Mouse (Mus musculus) adrenal gland, postnatal 36 days (tissue): ENCODE data around the gene Cbr3. TPM values are rescaled to one million over a fixed set of nuclear protein-coding genes. Genes with fewer than 3 reads are reported as not detected.
"Not testable (repeated sequence)": the region's sequence is repeated elsewhere in the genome, so short reads cannot be mapped to it uniquely, and the experiment has no call there.

Source experiments
- DNase-seq, 2 experiments: peaks; one replicate each; pipeline ENCODE4 v3.0.0; 2021; ENCODE audit warnings: mixed read lengths in 1 of 2
- long read RNA-seq, 2 experiments: library from polyadenylated mRNA; stranded (forward); transcript quantifications; one replicate each; pipeline ENCODE4 v2.0.0; 2021; ENCODE audit warnings: borderline sequencing depth in 2 of 2
- total RNA-seq, 2 experiments: library from RNA; stranded (reverse); gene quantifications; 2 replicates each; pipeline ENCODE4 v1.2.3; 2021

The Cbr3 gene
- 1 to 10 TPM; 6.3 to 9.5 TPM for total RNA-seq
- long read RNA-seq, experiment 1, transcript Cbr3-201 (3 exons, 1,170 nt): major isoform, 16 of 17 reads
- long read RNA-seq, experiment 1, partial matches to known transcripts: 0 of 17 reads
- long read RNA-seq, experiment 1, other reads (novel, unspliced or antisense): 1 of 17 reads
- long read RNA-seq, experiment 2, transcript Cbr3-201 (3 exons, 1,170 nt): major isoform, 5 of 6 reads
- long read RNA-seq, experiment 2, partial matches to known transcripts: 0 of 6 reads
- long read RNA-seq, experiment 2, other reads (novel, unspliced or antisense): 1 of 6 reads

DNA sequence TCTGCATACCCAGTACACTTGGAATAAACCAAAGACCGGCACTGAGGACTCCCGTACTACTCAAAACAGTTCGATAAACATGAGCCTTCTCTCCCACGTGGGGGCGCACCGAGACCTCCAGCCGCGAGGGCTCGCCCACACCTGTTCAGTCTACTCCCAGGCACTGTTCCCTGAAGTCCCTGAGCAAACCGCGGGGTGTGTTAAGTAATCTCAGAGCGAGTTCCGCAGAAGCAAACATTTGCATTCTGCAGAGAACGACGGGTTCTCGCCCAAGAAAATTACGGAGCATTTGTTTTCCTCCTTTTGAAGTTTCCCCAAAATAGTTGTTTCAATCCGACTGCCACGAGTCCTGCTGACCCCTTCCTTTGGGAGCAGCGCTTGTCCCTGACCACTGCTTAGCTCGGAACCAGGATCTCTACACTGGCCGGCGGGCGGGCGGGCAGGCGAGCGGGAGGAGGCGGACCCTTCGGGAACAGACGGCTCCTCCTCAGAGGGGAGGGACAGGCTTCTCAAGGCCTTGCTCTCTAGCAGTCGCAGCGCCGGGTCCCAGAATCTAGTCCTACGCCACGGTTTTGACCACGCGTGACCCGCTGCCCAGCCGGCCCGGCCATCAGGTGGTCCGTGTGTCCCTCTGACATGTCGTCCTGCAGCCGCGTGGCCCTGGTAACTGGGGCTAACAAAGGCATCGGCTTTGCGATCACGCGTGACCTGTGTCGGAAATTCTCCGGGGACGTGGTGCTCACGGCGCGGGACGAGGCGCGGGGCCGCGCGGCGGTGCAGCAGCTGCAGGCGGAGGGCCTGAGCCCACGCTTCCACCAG is at the start of gene Cbr3:
Gene Cbr3, plus strand, starts transcription at position 527 of the 819 bp plus-strand sequence.
- DNase-seq: peak; percentile 88 to 89

DNA sequence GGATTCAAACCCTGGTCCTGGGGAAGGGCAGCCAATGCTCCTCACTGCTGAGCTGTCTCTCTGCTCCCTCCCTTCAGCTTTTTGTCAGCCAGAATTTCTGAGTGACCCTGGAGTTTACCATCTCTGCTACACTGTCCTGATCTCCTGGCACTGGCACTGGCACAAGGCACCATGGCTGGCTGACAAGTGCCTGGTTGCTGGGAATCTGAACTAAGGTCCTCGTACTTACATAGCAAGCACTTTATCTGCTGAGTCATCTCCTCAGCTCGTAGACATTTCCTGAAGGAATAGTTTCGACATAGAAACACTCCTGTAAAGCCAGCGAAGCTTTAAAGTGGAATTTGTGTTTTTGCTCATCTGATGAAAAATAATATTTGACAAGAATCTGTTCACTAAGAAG is 39.0 kb upstream of the Cbr3 start:
- peak; percentile 6 for DNase-seq

DNA sequence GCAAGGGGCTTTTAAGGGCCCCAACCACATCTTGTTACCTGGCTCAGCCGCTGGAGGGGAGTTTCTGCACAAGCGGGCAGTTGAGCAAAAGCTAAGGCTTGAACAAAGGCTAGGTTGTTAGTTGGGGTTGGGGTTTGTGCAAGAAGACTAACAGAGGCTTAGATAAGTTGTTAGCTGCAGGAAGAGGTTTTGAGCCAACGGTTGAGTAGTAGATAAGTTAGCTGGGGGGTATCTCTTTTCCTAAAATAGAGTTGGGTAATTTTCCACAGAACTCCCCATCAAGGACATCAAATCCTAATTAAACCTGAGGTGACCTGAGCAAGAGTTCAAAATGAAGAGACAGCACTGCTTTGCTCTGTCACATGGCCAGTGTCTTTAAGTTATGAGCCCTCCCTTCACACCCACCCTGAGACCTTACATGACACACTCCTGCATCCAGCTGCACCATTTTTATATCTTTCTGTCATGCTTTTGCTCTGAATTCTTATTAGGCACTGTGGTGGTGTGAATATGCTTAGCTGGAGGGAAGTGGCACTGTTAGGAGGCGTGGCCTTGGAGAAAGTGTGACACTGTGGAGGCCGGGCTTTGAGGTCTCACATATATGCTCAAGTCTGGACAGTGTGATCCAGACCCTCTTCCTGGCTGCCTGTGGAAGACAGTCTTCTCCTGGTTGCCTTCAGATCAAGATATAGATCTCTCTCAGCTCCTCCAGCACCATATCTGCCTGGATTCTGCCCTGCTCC is 34.4 kb upstream of the Cbr3 start:
- DNase-seq: no peak

DNA sequence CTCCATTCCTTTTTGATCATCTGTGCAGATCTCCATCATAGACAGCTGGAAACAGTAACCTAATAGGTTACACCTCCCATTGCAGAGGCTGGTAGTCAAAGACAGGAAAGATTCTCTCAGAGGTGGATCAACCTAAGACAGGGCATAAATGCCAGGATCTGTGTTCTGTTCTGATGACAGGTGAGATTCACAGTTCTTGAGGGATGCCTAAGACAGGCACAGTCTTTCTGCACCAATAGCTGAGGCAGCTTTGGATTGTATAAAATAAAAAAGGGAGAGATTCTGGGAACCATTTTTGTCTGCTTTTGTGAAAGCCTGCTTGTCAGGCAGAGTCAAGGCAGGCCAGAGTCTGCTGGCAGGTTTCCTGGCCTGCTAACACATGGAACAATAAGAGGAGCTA is 15.0 kb upstream of the Cbr3 start:
- DNase-seq: no peak

DNA sequence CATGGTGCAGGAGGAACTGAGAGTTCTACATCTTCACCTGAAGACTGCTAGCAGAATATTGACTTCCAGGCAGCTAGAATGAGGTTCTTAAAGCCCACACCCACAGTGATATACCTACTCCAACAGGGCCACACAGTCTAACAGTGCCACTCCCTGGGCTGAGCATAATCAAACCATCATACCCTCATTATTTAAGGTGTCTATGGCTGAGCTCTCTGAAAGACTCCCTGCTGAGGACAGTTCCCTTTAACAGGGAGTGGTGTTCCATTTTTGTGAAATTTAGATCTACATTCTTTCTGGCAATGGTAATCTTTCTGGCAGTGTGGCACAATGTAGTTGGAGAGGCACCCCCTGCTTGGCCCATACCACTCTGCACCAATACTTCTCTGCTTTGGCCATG is 13.5 kb upstream of the Cbr3 start:
- no peak for DNase-seq

DNA sequence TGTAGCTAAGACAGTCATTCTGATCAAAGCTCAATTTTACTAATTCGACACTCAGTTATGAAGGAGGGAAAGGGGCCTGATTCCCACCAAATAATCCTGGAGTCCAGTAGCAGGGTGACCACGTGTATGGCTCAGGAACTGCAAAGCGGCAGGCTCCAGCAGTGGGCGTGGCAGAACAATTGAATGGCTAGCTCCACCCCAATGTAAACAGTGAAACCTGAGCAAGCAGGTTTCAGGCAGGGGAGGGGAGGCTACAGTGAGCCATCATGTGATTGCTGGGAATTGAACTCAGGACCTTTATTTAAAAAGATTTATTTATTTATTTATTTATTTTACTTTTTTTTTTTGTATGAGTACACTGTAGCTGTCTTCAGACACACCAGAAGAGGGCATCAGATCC is 12.5 kb upstream of the Cbr3 start:
- DNase-seq: not testable (repeated sequence)

DNA sequence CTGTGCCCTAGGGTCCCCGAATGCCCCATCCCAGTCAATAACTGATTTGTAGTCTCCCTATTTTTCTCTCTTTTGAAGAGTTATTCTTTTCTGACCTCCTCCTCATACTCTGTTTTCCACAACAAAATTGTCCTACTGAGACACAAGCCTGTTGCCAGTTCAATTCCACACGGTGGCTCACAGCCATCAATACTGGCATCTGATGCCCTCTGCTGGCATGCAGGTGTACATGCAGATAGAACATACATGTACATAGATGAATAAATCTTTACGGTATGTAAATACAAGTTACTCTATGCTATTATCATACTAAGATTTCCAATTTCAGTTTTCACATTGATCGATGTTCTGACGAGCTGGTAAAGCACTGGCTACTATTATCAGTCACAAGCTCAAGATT is 12.0 kb upstream of the Cbr3 start:
- DNase-seq: peak; percentile 4 to 12

DNA sequence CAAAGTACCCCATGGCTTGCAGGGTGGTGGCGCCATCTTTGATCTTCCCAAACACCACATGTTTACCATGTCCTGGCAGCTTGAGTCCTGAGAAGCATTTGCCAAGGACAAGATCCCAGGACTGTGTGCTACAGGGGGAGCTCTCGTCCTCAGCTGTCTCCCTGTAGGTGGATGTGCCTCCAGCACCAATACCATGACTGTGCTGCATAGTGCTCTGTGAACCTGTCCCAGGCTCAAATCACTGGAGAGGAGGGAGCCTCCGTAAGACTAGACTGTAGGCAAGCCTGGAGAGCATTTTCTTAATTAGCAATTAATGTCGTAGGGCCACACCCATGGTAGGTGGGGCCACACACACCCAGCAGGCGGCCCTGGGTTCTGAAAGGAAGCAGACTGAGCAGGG is 6.6 kb upstream of the Cbr3 start:
- no peak for DNase-seq

DNA sequence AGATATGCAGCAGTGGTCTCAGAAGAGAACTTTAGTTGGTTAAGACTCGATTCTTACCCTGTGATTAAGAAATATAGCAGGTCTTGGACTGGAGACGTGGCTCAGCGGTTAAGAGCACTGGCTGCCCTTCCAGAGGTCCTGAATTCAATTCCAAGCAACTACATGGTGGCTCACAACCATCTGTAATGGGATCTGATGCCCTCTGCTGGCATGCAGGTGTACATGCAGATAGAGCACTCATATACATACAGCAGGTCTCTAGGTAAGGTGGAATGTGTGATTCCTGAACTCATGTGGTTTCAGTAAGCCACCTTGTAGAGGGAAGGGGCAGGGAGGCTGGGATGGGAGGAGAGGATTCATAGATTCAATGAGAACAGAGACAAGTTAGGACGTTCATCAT is 4.8 kb upstream of the Cbr3 start:
- DNase-seq: no peak

DNA sequence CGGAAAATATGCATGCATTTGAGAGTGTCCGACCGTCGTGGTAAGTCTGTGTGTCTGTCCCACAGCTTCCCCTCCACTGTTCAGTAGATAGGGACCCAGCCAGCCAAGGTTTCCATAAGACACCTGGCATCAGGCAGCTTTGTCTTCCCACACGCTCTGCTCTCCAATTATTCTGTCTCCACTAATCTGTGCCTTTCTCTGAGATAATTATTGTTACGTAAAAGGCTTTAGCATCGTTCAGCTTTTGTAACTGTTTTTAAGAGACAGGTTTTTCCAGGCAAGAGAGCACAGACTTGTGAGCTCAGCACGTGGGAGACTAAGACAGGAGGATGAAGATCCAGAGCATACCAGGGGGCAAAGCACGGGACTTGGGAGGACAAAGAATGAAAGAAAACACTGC is 3.9 kb upstream of the Cbr3 start:
- no peak for DNase-seq

DNA sequence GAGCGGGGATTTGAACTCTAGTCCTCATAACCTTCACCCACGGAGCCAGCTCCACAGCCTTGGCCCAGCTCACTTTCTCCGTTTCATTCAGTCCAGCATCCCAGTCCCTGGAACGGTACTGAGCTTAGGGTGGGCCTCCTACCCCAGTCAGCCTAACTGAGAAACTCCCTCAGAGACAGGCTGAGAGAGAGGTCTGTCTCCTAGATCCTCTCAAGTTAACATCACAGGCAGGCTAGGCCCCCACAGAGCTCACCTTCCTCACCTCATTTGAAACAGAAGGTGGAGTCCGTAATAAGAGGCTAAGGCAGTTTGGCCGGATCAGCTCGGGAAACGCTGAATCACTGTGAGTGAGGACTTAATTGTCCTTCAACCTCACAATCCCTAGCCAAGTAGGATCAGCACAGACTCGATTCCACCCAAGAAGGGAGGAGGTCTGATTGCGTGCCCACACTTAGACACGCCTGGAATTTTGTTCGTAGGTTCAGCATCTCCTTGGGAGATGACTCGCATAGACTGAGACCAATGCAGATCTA is 793 bp upstream of the Cbr3 start:
- peak; percentile 23 to 24 for DNase-seq

DNA sequence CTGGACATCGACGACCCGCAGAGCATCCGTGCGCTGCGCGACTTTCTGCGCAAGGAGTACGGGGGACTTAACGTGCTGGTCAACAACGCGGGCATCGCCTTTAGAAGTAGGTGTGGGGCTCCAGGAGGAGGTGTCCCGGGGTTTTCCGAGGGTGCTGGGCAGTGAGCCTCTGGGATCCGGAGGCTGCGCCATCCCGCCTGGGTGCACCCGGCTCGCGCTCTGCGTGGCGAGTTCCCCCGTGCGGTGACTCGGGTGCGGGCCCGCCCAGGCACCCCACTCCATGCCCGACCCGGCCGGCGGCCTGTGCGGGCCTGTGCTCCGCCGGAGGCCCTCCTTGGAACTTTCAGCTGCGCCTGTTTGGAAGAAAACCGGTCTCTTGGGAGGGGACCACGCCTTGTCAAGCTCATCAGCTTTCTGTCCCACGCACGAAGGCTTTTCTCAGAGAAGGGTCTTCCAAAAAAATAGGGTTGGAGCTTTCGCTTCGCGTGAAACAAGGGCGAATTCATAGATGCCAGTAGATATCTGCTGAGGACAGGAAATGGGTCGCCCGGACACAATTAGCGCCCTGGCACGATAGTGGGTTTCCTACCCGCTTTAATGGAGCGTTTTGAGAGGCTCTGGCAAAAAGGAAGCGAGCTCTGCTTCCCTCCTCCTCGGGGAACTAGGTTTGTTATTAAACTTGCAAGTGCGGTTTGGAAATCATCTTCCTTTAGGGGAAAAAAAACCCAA is 657 bp downstream of the Cbr3 start:
- peak; percentile 43 to 65 for DNase-seq

DNA sequence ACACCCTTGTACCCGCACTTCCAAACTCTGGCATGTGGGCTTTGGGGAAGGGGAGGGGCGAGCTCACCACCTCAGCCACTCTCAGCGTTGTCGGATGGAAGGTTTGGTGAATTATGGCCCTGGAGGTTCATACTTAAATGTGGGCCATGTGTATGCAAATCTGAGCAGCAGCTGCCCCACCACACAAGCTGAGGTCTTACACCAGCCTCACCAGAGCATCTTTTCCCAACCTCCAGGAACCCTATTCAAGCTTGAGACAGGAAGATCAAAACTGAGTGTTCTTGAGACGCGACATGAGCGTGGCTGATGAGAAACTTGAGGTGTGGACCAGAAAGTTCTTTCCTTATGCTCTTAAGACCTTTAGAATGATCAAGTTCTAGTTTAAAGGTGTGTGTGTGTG is 1.4 kb downstream of the Cbr3 start:
- DNase-seq: no peak

DNA sequence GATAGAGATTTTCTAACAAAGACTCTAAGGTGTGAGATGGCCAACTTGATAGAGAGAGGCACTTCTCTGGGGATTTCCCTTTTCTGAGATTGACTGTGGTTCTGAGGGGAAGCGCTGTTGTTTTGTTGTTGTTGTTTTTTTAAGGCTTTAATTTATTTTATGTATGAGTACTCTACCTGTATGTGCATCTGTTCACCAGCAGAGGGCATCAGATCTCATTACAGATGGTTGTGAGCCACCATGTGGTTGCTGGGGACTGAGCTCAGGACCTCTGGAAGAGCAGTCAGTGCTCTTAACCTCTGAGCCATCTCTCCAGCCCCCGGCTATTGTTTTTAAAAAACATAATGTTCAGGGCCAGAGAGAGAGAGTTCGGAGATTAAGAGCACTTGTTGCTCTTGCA is 2.8 kb downstream of the Cbr3 start:
- not testable (repeated sequence) for DNase-seq

DNA sequence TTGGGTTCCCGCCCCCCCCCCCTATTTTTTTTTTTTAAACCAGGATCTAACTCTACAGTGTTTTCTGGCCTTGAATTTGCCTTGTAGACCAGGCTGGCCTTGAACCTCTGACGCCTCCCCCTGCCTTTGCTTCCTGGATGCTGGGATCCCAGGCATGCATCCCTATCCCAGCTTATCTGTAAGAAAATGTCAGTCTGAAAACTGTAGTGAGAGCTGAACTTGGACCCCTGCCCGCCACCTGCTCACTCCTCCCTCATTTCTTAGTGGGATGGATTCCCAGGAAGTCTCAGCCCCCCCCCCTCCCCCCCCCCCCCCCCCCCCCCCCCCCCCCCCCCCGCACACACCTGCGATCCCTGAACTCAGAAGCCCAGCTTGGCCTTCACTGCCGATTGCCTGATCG is 3.4 kb downstream of the Cbr3 start:
- DNase-seq: no peak

DNA sequence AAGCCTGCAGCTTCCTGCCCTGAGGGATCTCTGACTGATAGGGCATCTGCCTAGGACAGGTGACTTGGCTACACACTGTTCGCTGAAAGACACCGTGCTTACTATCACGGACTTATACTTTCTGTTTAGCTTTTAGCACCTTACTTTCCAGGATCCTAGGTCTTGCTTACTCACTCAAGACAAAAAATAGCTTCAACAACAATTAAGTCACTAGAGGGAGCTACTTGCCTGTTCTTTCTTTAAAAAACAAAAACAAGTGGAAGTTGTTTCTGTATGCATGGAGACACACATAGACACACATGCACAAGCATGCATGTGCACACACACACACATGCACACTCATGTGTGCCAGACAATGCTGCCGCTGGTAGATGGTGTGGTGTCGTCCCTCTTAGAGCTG is 3.9 kb downstream of the Cbr3 start:
- no peak for DNase-seq

DNA sequence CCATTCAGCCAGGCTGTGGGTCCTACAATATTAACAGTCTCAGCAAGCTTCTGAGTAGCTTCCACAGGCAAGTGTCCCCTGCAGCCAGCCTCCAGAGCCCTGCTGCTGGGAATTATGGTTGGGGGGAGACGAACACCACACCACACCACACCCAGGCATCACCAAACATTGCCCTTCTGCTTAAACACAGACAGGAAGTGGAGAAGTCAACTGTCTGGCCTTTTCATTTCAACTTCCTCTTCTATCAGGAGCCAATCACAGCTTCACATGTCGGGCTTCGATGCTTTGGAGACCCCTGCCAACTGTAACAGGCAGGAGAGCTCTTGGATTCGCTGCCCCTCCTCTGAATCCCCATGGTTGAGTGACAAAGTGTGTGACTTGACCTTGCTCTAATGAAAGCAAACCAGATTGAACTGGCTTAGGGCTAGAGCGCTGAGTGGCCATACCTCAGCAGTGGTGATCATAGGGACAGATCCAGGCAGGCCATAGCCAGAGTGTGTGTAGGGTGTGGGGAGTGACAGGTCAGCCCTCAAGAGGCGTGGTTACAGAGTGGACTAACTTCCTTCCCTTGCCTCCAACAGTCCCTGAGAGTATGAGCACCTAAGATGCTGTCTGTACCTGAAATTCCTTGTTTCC is 8.3 kb downstream of the Cbr3 start:
- DNase-seq: no peak

DNA sequence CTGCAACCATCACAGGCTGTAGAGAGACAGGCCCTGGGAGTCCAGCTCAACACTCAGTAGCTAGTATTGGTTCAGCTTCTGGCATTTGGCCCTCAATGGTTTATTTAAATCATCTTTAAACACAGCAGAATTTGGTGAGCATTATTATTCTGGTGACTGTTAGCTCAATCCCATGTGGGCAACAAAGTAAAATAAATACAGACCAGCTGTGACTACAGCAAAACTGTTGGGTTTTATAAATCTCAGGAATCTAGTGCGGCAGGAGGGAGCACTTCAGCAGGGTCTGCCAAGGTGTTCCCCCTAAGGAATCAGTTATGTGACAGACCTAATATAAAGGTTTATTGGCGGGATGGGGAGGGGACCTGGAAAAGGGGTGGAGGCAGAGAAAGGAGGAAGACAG is 9.7 kb downstream of the Cbr3 start:
- no peak for DNase-seq

DNA sequence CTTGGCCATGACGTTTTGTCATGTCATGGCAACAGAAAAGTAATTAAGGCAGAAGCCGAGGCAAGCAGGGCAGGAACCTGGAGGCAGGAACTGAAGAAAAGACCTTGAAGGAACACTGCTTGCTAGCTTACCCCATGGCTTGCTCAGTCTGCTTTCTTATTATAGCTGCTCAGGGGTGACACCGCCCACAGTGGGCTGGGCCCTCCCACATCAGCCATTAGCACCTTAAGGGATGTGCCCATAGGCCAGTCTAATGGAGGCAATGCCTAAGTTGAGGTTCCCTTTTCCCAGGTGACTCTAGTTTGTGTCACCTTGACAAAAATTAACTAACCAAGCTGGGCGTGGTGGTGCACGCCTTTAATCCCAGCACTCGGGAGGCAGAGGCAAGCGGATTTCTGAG is 24.1 kb downstream of the Cbr3 start:
- no peak for DNase-seq

DNA sequence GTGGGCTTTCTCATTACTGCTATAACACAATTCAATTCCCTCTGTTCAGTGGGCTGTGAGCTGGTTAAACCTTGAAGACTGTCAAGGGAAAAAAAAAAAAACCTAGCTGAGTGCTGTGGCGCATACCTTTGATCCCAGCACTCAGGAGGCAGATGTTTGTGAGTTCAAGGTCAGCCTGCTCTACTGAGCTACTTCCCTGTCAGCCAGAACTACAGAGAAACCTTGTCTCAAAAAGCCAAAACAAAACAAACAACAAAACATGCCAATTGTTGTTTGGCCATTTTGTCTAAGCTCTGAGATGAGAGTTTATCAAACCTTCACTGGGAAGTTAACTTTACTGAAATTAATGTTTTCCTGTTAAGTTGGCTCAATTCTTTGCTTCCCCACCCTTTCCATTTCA is 26.2 kb downstream of the Cbr3 start:
- no peak for DNase-seq

DNA sequence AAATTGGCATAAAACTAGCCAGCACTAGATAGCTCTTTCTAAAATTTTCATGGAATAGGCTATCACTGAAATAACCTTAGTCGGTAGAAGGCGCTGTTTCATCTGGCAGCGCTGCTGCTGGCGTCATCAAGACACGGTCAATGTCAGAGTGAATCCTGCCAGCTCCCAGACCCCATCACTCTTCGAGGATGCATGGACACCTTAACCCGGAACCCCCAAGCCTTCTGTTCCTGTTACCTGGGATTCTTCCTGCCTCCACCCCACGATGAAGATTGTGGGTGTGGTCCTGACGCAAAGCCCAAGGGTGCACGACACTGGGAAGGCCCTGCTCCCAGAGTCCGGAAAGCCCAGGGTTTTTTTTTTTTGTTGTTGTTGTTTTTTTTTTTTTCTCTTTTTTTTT is 27.9 kb downstream of the Cbr3 start:
- peak; percentile 73 to 82 for DNase-seq
